Mouse (Mus musculus) lung, embryonic 15.5 days (tissue): ENCODE data around the gene Zdhhc7. TPM values are rescaled to one million over a fixed set of nuclear protein-coding genes. Genes with fewer than 3 reads are reported as not detected.

ENCODE experiments used
- ATAC-seq: fragments of 200-750 bp; cut with Nextera tagmentation; 2 replicates; pipeline ENCODE4 v1.8.0; 2017; ENCODE audit warnings: moderate number of reproducible peaks, borderline replicate concordance; ENCODE audit not compliant: low FRiP score, low TSS enrichment; ENCODE audit errors: extremely low read depth
- H3K27ac ChIP-seq: fragments of 300-500 bp; sonication (generic); 2 replicates; pipeline ENCODE4 v1.5.1; 2015; ENCODE audit warnings: moderate library complexity, mild to moderate bottlenecking, inconsistent platforms
- H3K27me3 ChIP-seq: fragments of 300-500 bp; sonication (generic); 2 replicates; pipeline ENCODE4 v1.6.1; 2015; ENCODE audit warnings: inconsistent platforms
- H3K36me3 ChIP-seq: fragments of 300-500 bp; sonication (generic); 2 replicates; pipeline ENCODE4 v1.6.1; 2015; ENCODE audit warnings: inconsistent platforms
- H3K4me1 ChIP-seq: fragments of 300-500 bp; sonication (generic); 2 replicates; pipeline ENCODE4 v1.6.1; 2015; ENCODE audit warnings: inconsistent platforms
- H3K4me2 ChIP-seq: fragments of 300-500 bp; sonication (generic); 2 replicates; pipeline ENCODE4 v1.6.1; 2015; ENCODE audit warnings: inconsistent platforms, mild to moderate bottlenecking, moderate library complexity
- H3K4me3 ChIP-seq: fragments of 300-500 bp; sonication (generic); 2 replicates; pipeline ENCODE4 v1.5.1; 2015; ENCODE audit warnings: mild to moderate bottlenecking, inconsistent platforms
- H3K9ac ChIP-seq: fragments of 300-500 bp; sonication (generic); 2 replicates; pipeline ENCODE4 v1.6.1; 2015; ENCODE audit warnings: inconsistent platforms
- H3K9me3 ChIP-seq: fragments of 300-500 bp; sonication (generic); 2 replicates; pipeline ENCODE4 v1.6.1; 2016; ENCODE audit warnings: inconsistent platforms
- WGBS: fragments of 180-500 bp; shearing (Covaris S2); methylation state at CpG from one replicate; pipeline ENCODE4 v1.1.7; 2015; 5-methylcytosine and 5-hydroxymethylcytosine counted together
- polyA plus RNA-seq: library from polyadenylated mRNA; unstranded; fragments of >200 nt; fragmentation: Nextera tagmentation; extraction: Ambion mirVana; gene quantifications from 2 replicates; pipeline ENCODE4 v1.2.1, GENCODE M21; 2015

Gene Zdhhc7
- polyA plus RNA-seq, 1 experiment from 2014 or later = 40.0 TPM

DNA sequence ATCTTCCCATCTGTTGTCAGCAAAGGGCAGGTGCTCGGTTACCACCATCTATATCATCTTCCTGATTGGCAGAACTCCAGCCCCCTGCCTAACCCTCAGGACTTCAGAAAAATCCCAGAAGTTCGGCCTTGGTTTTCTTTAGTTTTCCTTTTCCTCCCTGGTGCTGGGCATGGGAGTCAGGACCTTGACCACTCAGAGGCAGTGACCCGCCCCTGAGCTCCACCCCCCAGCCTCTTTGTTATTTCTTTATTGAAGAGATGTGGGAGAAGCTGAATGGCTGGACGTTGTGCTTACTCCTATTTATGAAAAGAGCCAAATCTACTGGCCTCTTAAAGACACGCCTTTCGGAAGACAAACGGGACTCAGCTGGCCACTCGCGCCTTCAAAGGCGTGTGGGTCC, 12.0 kb upstream of the Zdhhc7 start:
- Histone ChIP-seq H3K9ac (peak overlapping the region; percentile 66), H3K4me2 (peak overlapping the region; percentile 97), H3K27me3 (peaks cover 42% of the 10 kb centered on the region), H3K9me3 (no peaks in the 10 kb centered on the region), H3K4me1 (peaks cover 19% of the 10 kb centered on the region), H3K4me3 (peak overlapping the region; percentile 67), H3K27ac (peak overlapping the region; percentile 95), H3K36me3 (no peaks in the 10 kb centered on the region)
- WGBS = under 1% methylated on average over 10 of the region's 10 CpGs
- ATAC-seq = peak; percentile 39

DNA sequence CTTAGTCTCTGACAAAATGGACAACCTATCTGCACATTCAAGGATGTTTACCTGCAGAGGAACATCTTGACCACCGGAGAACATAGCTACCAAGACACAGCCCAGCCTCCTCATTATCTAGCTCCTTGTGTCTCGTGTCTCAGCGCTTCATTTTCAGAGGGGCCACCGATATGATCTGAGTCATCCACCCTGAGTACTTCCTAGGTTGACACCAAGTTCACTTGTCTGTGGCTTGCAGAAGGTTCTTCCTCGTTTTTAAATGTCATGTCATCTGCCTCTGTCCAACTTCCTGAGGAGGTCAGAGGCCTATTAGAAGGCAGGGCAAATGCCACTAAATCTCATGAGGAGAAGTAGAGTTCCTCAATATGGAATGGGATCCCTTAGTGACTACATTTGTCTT, 11.3 kb upstream of the Zdhhc7 start:
- no peak for ATAC-seq
- Histone ChIP-seq H3K27me3 (peaks cover 35% of the 10 kb centered on the region), H3K4me2 (peak overlapping the region; percentile 97), H3K27ac (peak overlapping the region; percentile 95; the same call in 1 of the 2 replicates), H3K36me3 (no peaks in the 10 kb centered on the region), H3K9me3 (no peaks in the 10 kb centered on the region), H3K4me3 (no peak overlapping the region), H3K9ac (no peak overlapping the region), H3K4me1 (peaks cover 19% of the 10 kb centered on the region)
- WGBS = 75% methylated on average over 5 of the region's 5 CpGs

DNA sequence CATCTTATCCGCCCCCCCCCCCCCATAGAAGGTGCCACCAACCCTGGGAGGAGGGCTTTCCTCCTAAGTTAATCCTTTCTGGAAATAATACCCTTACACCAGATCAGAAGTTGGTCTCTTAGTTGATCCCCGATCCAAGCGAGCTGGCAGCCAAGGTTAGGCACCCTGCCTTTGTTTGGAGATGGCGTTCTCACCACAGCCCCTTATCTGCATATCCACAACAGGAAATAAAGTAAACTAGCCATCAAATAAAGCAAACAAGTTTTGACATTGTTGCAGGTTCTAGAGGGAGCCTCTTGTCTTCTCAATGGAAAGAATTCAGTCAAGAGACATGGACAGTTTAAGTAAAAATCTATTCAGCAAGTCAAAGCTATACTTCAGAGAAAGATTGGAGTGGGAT, 10.1 kb upstream of the Zdhhc7 start:
- Histone ChIP-seq H3K4me2 (no peak overlapping the region), H3K9me3 (no peaks in the 10 kb centered on the region), H3K4me3 (no peak overlapping the region), H3K4me1 (peaks cover 19% of the 10 kb centered on the region), H3K27me3 (peaks cover 23% of the 10 kb centered on the region), H3K27ac (no peak overlapping the region), H3K36me3 (no peaks in the 10 kb centered on the region), H3K9ac (no peak overlapping the region)
- no peak for ATAC-seq
- WGBS = 46% methylated on average over 4 of the region's 4 CpGs

GRCm38 (mm10) chr8:120110966-120111365, 9.7 kb upstream of the Zdhhc7 start:
- peaks cover 19% of the 10 kb centered on the region for H3K4me1 ChIP-seq

DNA sequence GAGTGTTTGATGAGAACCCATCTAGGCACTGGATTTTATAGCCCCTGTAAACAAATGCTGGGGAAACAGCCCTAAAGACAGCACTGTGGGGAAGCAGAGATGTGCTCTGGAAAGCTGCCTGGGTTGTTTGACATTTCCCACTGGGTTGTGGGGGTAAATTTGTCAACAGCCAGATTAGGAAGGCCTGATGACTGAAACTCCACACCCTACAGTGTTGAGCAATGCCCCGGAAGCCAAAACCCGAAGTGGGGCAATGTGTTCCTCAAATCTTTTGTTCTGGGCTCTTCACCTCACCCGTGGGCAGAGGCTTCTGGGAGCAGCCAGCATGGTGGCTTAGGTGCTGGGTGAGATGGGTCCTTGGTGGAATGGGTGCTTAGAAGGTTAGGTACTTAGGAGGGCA, 7.9 kb upstream of the Zdhhc7 start:
- H3K9ac ChIP-seq = no peak overlapping the region
- peaks cover 1% of the 10 kb centered on the region for H3K27me3 ChIP-seq
- H3K4me2 ChIP-seq = no peak overlapping the region
- H3K9me3 ChIP-seq = no peaks in the 10 kb centered on the region
- no peaks in the 10 kb centered on the region for H3K36me3 ChIP-seq
- H3K27ac ChIP-seq = no peak overlapping the region
- WGBS = 28% methylated on average over 3 of the region's 3 CpGs
- ATAC-seq = no peak
- H3K4me3 ChIP-seq = no peak overlapping the region
- peaks cover 13% of the 10 kb centered on the region for H3K4me1 ChIP-seq

More at GRCm38 (mm10) chr8:120110966-120111365, 9.7 kb upstream of the Zdhhc7 start:
- Histone ChIP-seq H3K9me3 (no peaks in the 10 kb centered on the region), H3K36me3 (no peaks in the 10 kb centered on the region), H3K9ac (no peak overlapping the region), H3K27ac (no peak overlapping the region), H3K4me2 (no peak overlapping the region), H3K27me3 (peaks cover 19% of the 10 kb centered on the region), H3K4me3 (no peak overlapping the region)
- 79% methylated on average over 4 of the region's 4 CpGs for WGBS
- ATAC-seq = no peak

DNA sequence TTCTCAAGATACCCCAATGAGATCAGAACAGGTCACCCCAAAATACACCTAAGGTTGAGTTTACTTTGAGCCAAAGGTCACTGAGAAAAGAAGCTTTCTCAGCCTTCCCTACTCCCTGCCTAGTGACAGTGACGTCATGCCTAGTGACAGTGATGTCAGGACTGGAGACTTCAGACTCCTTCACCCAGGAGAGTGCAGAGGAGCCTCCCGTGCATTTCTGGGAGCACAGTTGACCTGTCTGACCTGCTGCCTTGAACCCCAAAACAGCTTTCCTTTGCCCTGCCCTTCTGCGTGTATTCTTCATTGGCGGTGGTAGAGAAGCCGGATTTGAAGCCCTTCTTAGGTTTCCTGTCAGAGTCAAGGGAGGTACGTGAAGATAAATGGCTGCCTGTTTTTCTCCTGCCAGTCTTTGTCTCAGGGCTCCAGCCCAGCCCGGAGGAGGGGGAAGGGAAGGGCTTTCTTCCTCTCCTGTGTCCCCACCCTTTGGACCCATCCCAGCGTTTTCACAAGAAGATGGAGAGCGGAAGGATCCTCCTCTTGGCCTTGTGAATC, 3.5 kb upstream of the Zdhhc7 start:
- peaks cover 19% of the 10 kb centered on the region for H3K4me1 ChIP-seq
- H3K9me3 ChIP-seq = no peaks in the 10 kb centered on the region
- no peak overlapping the region for H3K4me2 ChIP-seq
- no peak; the same call in 1 of the 2 replicates for ATAC-seq
- WGBS = 56% methylated on average over 9 of the region's 9 CpGs
- H3K36me3 ChIP-seq = no peaks in the 10 kb centered on the region
- no peak overlapping the region for H3K9ac ChIP-seq
- no peaks in the 10 kb centered on the region for H3K27me3 ChIP-seq
- peak overlapping the region; percentile 78 for H3K27ac ChIP-seq
- no peak overlapping the region for H3K4me3 ChIP-seq

- Histone ChIP-seq H3K36me3 (no peaks in the 10 kb centered on the region), H3K4me3 (no peak overlapping the region), H3K9me3 (no peaks in the 10 kb centered on the region), H3K4me2 (peak overlapping the region; percentile 10; the same call in 1 of the 2 replicates), H3K27me3 (no peaks in the 10 kb centered on the region), H3K9ac (no peak overlapping the region), H3K4me1 (peaks cover 24% of the 10 kb centered on the region), H3K27ac (peak overlapping the region; percentile 78)
- 78% methylated on average over 9 of the region's 9 CpGs for WGBS
- ATAC-seq = no peak
These were observed 2.6 kb upstream of the Zdhhc7 start for GRCm38 (mm10) chr8:120103916-120104315.

DNA sequence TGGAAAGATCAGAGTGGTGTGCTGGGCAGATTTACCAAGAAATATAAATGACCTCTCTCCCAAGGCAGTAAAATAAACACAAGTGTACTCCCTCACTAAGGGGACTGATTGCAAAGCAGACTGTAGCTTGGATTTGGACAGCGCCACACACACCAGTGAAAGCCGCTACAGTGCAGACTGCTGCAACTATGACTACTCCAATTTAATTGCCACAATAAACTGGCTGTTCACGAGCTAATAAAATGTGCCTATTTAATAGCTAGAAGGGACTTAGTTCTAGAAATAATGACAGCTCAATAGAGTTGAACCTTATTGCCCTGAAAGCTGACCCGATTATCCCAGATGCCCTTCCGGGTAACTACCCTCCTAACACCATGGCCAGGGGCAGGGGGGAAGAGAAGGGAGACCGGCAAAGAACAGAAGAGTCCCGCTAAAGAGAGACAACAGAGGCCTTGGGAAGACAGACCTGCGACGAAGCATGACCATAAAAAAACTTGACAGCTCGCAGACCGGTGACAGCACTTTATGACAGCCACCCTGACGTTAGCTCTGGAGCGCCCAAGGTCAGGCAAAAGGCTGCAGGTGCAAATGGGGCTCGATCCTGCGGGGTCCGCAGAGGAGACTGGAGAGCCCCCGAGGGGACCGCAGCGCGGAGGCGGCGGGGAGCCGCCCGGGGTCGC, 754 bp downstream of the Zdhhc7 start:
- Histone ChIP-seq H3K4me2 (peak overlapping the region; percentile 92), H3K36me3 (no peaks in the 10 kb centered on the region), H3K9ac (peak overlapping the region; percentile 87), H3K27me3 (no peaks in the 10 kb centered on the region), H3K9me3 (no peaks in the 10 kb centered on the region), H3K4me1 (peaks cover 24% of the 10 kb centered on the region), H3K4me3 (peak overlapping the region; percentile 92), H3K27ac (peak overlapping the region; percentile 89)
- WGBS = 3% methylated on average over 25 of the region's 25 CpGs
- no peak for ATAC-seq

GRCm38 (mm10) chr8:120096486-120096885, 4.8 kb downstream of the Zdhhc7 start:
- Histone ChIP-seq H3K9me3 (no peaks in the 10 kb centered on the region), H3K27ac (no peak overlapping the region), H3K4me2 (no peak overlapping the region), H3K4me1 (peaks cover 14% of the 10 kb centered on the region), H3K27me3 (no peaks in the 10 kb centered on the region), H3K4me3 (no peak overlapping the region), H3K36me3 (peaks cover 22% of the 10 kb centered on the region), H3K9ac (no peak overlapping the region)
- no peak for ATAC-seq
- 78% methylated on average over 2 of the region's 2 CpGs for WGBS

DNA sequence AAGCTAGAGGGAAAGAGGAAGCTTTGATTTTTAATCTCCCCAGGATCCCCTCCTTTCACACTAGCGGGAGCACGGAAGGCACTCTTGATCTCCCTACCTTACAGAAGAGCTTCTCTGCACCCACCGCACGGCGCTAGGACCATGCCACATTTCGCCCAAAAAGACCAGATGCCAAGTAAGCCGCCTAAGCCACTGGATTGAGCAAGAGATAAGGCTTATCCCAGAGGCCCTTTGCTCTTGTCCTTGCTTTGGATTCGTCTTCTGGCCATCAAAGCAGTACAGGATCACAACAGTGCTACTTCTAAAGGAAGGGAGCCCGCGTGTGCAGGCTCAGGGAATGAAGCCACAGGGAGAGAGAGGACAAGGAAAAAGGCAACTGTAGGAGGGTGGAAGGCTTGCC, 6.5 kb downstream of the Zdhhc7 start:
- 80% methylated on average over 10 of the region's 10 CpGs for WGBS
- no peak overlapping the region for H3K4me3 ChIP-seq
- peaks cover 37% of the 10 kb centered on the region for H3K36me3 ChIP-seq

GRCm38 (mm10) chr8:120093103-120093502, 8.2 kb downstream of the Zdhhc7 start:
- Histone ChIP-seq H3K4me3 (no peak overlapping the region), H3K36me3 (peaks cover 43% of the 10 kb centered on the region), H3K9me3 (no peaks in the 10 kb centered on the region), H3K27ac (no peak overlapping the region), H3K4me2 (no peak overlapping the region), H3K4me1 (no peaks in the 10 kb centered on the region), H3K27me3 (no peaks in the 10 kb centered on the region), H3K9ac (no peak overlapping the region)
- ATAC-seq = no peak
- 93% methylated on average over 3 of the region's 3 CpGs for WGBS

More for the DNA sequence above, 6.5 kb downstream of the Zdhhc7 start:
- Histone ChIP-seq H3K9me3 (no peaks in the 10 kb centered on the region), H3K4me1 (peaks cover 5% of the 10 kb centered on the region), H3K9ac (no peak overlapping the region), H3K4me2 (no peak overlapping the region), H3K27ac (no peak overlapping the region), H3K27me3 (no peaks in the 10 kb centered on the region)
- no peak for ATAC-seq

DNA sequence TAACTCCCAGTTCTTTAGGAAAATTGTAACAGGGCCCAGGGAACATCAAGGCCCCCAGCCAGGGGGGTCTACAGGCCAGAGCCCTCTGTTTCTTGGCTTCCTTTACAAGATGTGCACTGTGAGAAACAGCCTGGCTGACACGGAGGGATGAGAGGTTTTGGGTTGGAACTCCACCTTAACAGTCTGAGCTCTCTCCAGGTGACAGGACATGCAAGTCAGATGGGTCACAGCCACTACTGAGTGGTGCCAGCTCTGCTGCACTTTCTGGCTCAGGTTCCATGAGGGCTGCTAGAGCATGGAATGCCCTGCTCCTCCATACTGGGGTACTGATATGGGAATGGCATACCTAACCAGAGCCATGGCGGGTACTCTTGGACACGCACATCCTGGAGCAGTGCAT, 10.2 kb downstream of the Zdhhc7 start:
- Histone ChIP-seq H3K27me3 (no peaks in the 10 kb centered on the region), H3K9me3 (no peaks in the 10 kb centered on the region), H3K27ac (no peak overlapping the region), H3K4me3 (no peak overlapping the region), H3K4me1 (no peaks in the 10 kb centered on the region), H3K9ac (no peak overlapping the region), H3K36me3 (peaks cover 62% of the 10 kb centered on the region), H3K4me2 (no peak overlapping the region)
- ATAC-seq = no peak
- WGBS = 90% methylated on average over 3 of the region's 3 CpGs
